Mouse (Mus musculus): ENCODE measurements at regions not wholly inside any gene's neighbourhood (a gene's known extent, or its start where the extent isn't known, plus 50 kb on each side); places are given as distances from the start of the nearest gene placed in this dataset.

GRCm38 (mm10) chr9:14092996-14093442 is 181.8 kb upstream of the Sesn3 start:
- no peak for DNase-seq (ENCODE audit: low spot score in 2 of 2)

- no peak for DNase-seq (ENCODE audit: low spot score in 2 of 2)
These were observed 171.3 kb upstream of the Sesn3 start for GRCm38 (mm10) chr9:14103538-14103937.

GRCm38 (mm10) chr9:14104921-14105320 is 169.9 kb upstream of the Sesn3 start:
- no peak for DNase-seq (ENCODE audit: low spot score in 2 of 2)

GRCm38 (mm10) chr9:14106371-14106770 is 168.5 kb upstream of the Sesn3 start:
- DNase-seq (ENCODE audit: low spot score in 2 of 2), result no peak

GRCm38 (mm10) chr9:14108798-14109197 is 166.1 kb upstream of the Sesn3 start:
- DNase-seq (ENCODE audit: low spot score in 2 of 2), result no peak

- DNase-seq (ENCODE audit: low spot score in 2 of 2), result no peak
These were observed 165.4 kb upstream of the Sesn3 start for GRCm38 (mm10) chr9:14109492-14109891.

GRCm38 (mm10) chr9:14111713-14112112 is 163.2 kb upstream of the Sesn3 start:
- no peak for DNase-seq (ENCODE audit: low spot score in 2 of 2)

- DNase-seq (ENCODE audit: low spot score in 2 of 2), result no peak
These were observed 159.3 kb upstream of the Sesn3 start for GRCm38 (mm10) chr9:14115521-14115920.

- no peak for DNase-seq (ENCODE audit: low spot score in 2 of 2)
These were observed 158.6 kb upstream of the Sesn3 start for GRCm38 (mm10) chr9:14116097-14116840.

GRCm38 (mm10) chr9:14133372-14133771 is 141.5 kb upstream of the Sesn3 start:
- no peak for DNase-seq (ENCODE audit: low spot score in 2 of 2)

- no peak for DNase-seq (ENCODE audit: low spot score in 2 of 2)
These were observed 139.9 kb upstream of the Sesn3 start for GRCm38 (mm10) chr9:14134894-14135450.

GRCm38 (mm10) chr9:14141321-14141720 is 133.5 kb upstream of the Sesn3 start:
- no peak for DNase-seq (ENCODE audit: low spot score in 2 of 2)

- DNase-seq (ENCODE audit: low spot score in 2 of 2), result no peak
These were observed 130.9 kb upstream of the Sesn3 start for GRCm38 (mm10) chr9:14143988-14144387.

GRCm38 (mm10) chr9:14147088-14147487 is 127.8 kb upstream of the Sesn3 start:
- no peak for DNase-seq (ENCODE audit: low spot score in 2 of 2)

GRCm38 (mm10) chr9:14147731-14148130 is 127.1 kb upstream of the Sesn3 start:
- no peak for DNase-seq (ENCODE audit: low spot score in 2 of 2)

- DNase-seq (ENCODE audit: low spot score in 2 of 2), result no peak
These were observed 124.6 kb upstream of the Sesn3 start for GRCm38 (mm10) chr9:14150288-14150687.

GRCm38 (mm10) chr9:14156967-14157366 is 117.9 kb upstream of the Sesn3 start:
- no peak for DNase-seq (ENCODE audit: low spot score in 2 of 2)

GRCm38 (mm10) chr9:14158096-14158837 is 116.6 kb upstream of the Sesn3 start:
- DNase-seq (ENCODE audit: low spot score in 2 of 2), result no peak

GRCm38 (mm10) chr9:14160207-14160606 is 114.7 kb upstream of the Sesn3 start:
- no peak for DNase-seq (ENCODE audit: low spot score in 2 of 2)

- no peak for DNase-seq (ENCODE audit: low spot score in 2 of 2)
These were observed 103.2 kb upstream of the Sesn3 start for GRCm38 (mm10) chr9:14171589-14172240.

GRCm38 (mm10) chr9:14173631-14174323 is 101.1 kb upstream of the Sesn3 start:
- DNase-seq (ENCODE audit: low spot score in 2 of 2), result peak; percentile 38 to 51

Data from frontal cortex, postnatal 36 days (tissue).